Mouse (Mus musculus): ENCODE results near the gene Cd6.

The Cd6 gene

GRCm38 (mm10) chr19:10762468-10762867 is 67.4 kb downstream of the Cd6 start:
- DNase-seq (ENCODE audit: low spot score), result no peak

DNA sequence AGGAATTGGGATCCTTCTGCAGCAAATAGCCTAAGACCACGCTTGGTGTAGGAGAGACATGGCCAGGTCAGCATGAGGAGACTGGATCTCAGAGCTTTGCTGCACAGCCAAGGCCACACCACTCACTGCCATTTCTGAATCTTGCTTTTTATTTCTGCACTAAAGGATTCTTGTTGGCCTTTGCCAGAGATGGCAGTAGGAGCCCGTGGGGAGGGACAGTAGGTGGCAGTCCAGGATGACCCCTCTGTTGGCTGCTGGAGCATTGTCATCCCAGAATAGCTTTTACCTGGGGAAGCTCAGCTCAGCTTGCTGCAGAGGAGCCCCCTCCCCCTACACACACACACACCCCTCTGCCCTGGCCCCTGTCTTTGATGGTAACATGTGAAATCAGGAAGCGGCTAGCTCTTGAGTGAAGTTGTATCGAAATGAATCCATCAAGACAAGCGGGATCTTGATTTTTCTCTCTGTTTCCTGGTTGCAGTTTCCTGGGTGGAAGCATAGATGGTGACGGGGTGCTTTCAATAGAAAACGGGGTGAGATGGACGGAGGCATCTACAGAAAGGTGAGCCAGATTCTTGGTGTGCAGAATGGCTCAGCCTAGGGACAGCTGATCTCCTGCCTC is 68.0 kb downstream of the Cd6 start:
- no peak for DNase-seq (ENCODE audit: low spot score)

DNA sequence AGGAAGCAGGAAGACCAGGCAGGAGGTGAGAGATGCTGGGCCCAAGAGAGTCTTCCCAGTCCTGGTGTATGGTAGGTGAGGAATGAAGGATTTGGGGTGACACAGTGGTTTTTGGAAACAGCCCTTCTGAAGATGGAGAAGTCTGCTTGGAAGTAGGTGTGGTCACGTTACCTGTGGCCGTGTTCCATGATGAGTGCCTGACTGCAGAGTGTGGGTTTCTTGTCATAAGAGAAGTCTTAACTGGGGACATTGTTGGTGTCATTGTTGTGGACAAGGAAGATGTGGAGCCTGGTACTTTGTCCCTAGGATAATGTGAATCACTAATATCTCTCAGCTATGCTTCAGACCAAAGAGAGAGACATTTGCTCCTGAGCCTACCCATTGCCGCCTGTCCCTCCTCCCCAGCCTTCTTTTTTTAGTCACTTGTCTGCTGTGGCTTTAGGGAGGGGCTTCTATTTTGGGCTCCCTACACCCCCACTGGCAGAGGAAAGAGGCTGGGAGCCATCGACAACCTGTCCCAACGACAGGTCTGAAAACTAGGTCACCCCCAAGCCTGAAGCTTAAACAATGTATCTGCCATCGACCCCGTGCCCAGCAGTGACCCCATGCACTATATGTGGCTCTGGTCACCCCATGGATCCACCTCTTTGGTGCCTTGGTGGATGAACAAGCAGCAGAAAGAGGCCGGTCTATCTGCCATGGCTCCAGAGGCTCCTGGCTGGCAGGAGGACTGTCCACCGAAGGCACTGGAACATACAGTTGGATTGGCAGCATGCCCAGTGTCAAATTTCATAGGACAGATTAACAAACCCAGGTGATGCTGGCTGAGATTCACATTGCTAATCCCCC is 69.7 kb downstream of the Cd6 start:
- DNase-seq (ENCODE audit: low spot score), result no peak

DNA sequence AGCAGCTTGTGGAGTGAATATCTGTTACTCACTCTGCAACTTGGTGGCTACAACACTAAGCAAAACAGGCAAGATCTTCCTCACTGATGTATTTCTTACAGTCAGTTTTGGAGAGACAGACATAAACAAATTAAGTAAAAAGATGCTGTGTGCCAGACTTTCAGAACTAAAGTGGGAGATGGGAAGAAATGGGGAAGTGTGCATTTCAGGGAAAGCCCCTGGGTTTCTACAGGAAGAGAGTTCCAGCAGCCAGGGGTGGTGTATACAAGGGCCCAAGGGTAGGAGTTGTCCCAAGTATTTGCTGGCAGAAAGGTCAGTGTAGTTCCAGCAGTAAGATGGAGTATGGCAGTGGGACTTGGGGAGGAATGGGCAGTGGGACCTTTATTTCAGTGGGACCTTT is 70.3 kb downstream of the Cd6 start:
- DNase-seq (ENCODE audit: low spot score), result no peak

DNA sequence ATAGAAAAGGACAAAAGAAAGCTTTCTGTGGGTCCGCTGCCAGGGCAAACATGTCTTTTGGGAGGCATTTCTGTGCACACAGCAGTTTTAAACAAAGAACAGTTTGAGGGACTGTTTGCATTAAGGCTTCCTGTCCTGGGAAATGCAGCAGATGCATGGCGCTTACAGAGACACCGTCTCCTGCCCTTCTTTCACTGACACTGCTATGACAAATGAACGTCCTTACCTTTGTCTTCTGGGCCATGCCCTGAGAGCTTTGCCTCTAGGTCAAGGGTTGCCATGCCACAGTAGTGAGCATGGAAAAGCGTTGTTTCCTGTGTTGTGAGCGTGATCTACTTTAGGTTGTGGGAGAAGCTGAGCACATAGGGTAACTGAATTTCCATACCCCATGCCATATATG is 71.2 kb downstream of the Cd6 start:
- DNase-seq (ENCODE audit: low spot score), result no peak

DNA sequence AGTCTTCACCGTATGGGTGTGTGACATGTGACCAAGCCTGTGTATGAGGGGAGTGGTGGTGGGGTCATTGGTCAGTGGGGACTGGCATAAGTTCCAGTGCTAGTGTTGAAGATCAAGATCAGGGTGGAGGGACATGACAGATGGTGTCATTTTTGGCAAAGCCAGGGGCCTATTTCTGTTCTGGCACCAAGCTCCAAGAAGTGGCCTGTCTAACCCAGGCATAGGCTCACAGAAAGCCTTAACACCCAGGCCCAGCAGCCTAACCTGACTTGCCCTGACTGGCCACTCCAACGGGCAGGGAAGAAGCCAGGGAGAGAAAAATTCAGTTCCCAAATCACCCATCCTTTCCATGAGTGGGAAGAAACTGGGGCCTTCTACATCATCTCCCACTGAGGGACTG is 72.3 kb downstream of the Cd6 start:
- DNase-seq (ENCODE audit: low spot score), result no peak

DNA sequence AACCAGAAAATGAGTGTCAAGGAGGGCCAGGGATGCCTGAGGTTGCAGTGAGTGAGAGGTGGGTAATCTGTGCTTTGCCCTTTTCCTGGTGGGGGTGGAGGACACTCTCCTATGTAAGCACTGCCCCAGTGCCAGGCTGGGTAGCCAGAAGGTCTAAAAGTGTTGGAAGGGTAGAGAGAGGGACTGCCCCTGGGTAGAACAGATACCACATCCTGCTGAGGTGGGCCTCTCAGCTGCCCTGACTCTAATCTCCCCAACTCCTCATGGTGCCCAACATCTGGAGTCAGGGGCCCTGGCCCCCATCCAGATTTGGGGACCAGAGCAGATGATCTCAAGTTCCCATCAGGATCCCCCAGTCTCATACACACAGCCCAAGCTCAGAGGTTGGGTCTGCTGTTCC is 72.7 kb downstream of the Cd6 start:
- no peak for DNase-seq (ENCODE audit: low spot score)

GRCm38 (mm10) chr19:10752646-10753045 is 77.2 kb downstream of the Cd6 start:
- DNase-seq (ENCODE audit: low spot score), result no peak

DNA sequence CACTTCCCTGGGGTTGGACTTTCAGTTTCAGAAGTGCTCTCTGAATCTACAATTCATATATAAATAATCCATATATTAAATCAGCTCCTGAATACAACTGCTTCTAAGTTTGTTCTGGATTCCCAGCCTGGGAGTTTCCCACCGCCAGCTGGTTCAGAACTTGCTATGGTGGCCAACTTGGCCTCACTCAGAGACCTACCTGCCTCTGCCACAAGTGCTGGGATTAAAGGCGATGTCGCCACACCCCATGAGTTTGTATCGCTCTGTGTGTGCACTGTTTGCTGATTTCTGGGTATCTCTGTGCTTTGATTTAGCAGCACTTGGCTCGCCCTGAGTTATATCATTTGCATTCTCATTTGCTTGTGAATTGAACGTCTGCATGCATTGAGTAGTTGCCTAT is 77.8 kb downstream of the Cd6 start:
- DNase-seq (ENCODE audit: low spot score), result no peak

DNA sequence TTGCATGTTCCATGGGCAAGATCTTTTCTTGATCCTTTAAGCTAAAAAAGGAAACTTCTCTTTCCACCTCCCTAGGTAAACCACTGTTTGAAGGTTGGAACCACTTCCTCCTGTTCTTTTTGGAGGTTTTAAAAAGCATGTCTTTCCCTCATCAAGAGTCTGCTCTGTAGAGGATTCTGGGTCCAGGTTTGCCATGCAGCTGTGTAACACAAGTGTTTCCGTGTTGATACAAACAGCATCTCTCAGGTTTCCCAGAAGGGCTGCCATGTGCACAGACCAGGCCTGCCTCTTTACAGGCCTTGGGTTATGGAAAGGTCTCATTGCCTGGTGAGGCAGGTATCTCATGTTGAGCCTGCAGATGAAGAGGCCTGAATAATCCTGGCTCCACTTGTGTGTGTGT is 78.3 kb downstream of the Cd6 start:
- DNase-seq (ENCODE audit: low spot score), result no peak

GRCm38 (mm10) chr19:10750161-10750560 is 79.7 kb downstream of the Cd6 start:
- no peak for DNase-seq (ENCODE audit: low spot score)

DNA sequence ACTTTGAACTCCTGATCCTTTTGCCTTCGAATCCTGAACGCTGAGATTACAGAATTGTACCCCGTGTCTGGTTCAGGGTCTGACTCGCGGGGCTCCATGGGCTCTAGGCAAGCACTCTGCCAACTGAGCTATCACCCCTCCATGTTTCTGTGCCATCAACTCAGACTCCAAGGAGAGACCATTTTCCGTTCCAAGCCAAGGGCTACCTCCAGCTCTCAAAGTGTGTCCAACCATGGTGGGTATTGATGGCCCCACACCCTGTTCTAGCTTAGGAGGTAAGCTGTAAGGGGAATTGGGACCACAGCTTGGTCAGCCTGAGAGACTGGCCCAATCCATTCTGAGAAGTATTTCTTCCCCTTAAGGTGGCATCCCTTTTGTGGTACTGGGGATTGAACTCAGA is 80.6 kb downstream of the Cd6 start:
- DNase-seq (ENCODE audit: low spot score), result no peak

GRCm38 (mm10) chr19:10748401-10749102 is 81.3 kb downstream of the Cd6 start:
- DNase-seq (ENCODE audit: low spot score), result no peak

- DNase-seq (ENCODE audit: low spot score), result no peak
These were observed 82.1 kb downstream of the Cd6 start for GRCm38 (mm10) chr19:10747718-10748117.

DNA sequence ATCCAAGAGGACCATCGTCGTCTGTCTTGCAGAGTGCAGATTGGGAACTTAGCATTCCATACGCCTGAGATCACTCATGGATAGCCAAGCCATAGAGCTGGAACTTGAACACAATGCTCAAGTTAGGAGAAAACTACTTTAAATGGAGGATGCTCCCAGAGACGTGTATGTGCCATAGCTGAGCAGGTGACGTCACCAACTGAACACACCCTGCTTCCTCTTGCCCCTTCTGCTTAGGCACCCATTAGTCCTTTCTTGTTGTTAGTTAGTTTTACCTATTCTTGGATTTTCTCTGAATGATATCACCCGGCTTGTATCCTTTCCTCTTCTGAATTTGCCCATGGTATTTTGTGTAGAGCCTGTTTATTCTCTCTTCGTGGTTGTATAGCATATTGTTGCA is 82.7 kb downstream of the Cd6 start:
- DNase-seq (ENCODE audit: low spot score), result no peak

GRCm38 (mm10) chr19:10742565-10742964 is 87.3 kb downstream of the Cd6 start:
- no peak for DNase-seq (ENCODE audit: low spot score)

- no peak for DNase-seq (ENCODE audit: low spot score)
These were observed 87.7 kb downstream of the Cd6 start for GRCm38 (mm10) chr19:10742145-10742544.

DNA sequence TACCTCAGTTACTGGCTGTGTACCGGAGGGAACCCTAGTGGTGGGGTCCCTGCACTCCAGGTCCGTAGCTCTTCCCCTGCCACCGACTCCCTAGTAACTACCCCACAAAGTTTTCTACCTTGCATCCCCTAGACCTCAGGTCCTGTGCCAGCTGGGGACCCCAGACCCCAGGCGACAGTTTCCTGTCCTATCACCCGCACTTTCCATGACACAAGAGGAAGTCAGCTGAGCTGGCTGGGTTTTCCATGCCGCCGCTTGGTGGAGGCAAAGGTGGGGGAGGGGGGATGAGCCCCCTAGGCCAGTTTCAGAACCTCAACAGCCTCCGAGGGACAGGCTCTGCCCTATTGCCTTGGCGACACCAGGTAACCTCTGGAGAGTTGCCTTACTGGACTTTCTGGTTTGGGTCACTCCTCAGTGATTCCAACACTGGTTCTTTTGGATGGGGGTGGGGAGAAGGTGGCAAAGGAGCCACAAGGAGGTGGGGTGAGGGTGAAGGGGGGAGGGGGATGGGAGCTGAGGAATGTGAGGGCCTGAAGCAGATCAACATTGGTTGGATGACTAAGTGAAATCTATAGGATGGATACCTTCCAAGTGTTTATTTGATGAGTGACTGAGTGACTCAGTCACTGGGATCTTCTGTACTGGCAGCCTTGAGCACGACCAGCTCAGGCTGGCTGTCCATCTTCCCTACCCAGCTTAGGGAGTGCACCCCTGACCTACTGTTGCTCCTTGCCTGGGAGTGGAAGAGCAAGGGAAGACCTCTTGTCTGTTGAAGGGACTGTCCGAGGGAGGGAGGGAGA is 89.0 kb downstream of the Cd6 start:
- DNase-seq (ENCODE audit: low spot score), result no peak

- DNase-seq (ENCODE audit: low spot score), result no peak
These were observed 89.9 kb downstream of the Cd6 start for GRCm38 (mm10) chr19:10739916-10740315.
